Mouse (Mus musculus): ENCODE data around the gene Il1r1.

DNA sequence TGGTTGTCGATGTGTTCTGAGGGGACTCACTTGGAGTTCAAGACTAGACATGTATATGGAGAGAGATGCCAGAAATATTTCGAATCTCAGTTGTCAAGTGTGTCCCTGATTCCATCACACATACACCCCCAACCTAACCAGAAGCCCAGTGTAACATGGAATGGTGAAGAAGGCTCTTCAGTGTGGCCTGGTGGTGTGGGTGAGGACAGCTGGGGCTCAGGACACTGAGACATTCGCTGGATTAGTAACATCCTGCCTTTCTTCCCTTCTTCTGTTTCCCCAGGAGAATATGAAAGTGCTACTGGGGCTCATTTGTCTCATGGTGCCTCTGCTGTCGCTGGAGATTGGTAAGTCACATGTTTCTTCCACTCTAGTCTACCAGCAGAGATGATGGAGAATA lies 57.1 kb downstream of the Il1r1 start:
- TF ChIP-seq POLR2A (IDR thresholded peaks at IDR 0.05; ENCODE audit: borderline replicate concordance, extremely low read depth, insufficient read depth, insufficient read length, poor library complexity, severe bottlenecking) (no peak), CTCF (IDR thresholded peaks at IDR 0.05; ENCODE audit: borderline replicate concordance, extremely low read depth, insufficient read depth, insufficient read length) (no peak)

All from brain, embryonic 14.5 days (tissue).